Mouse (Mus musculus): Measurements from ENCODE around the gene Dnah7c. TPM values are rescaled to one million over a fixed set of nuclear protein-coding genes. Genes with fewer than 3 reads are reported as not detected.
A peak's percentile ranks its signal among the peaks of the same experiment; 100 is the strongest.
"Not testable (repeated sequence)": the region's sequence is repeated elsewhere in the genome, so short reads cannot be mapped to it uniquely, and the experiment has no call there.

The Dnah7c gene
- total and polyA plus RNA-seq, 2 experiments from 2014 or later = 0.03 TPM; not detected in 1

GRCm38 (mm10) chr1:46724810-46725209 is 299.4 kb downstream of the Dnah7c start:
- H3K9ac ChIP-seq (replicated peaks; ENCODE audit: low read depth, low read length); H3K27me3 ChIP-seq (ENCODE audit: control insufficient read depth, insufficient read depth, low read length); H3K36me3 ChIP-seq (replicated peaks; ENCODE audit: control insufficient read depth, insufficient read depth, low read length); H3K9me3 ChIP-seq (replicated peaks; ENCODE audit: control insufficient read depth, low read length); H3K4me3 ChIP-seq (ENCODE audit: low read depth, low read length); H3K4me2 ChIP-seq (ENCODE audit: low read depth, low read length); DNase-seq (ENCODE audit: low spot score); H3K27ac ChIP-seq (ENCODE audit: low read depth); ATAC-seq (ENCODE audit: insufficient read depth, low read depth); H3K4me1 ChIP-seq (ENCODE audit: control insufficient read depth, insufficient read depth): not testable (repeated sequence)
- WGBS = 26% methylated on average over 1 of the region's 1 CpGs

GRCm38 (mm10) chr1:46725266-46725665 is 299.9 kb downstream of the Dnah7c start:
- no peak for TF ChIP-seq CTCF (IDR thresholded peaks at IDR 0.05; ENCODE audit: low read depth)
- TF ChIP-seq EP300 (IDR thresholded peaks at IDR 0.05; ENCODE audit: low read depth) = no peak
- Histone ChIP-seq H3K9me3 (replicated peaks; ENCODE audit: control insufficient read depth, low read length) (no peaks in the 10 kb centered on the region), H3K36me3 (replicated peaks; ENCODE audit: control insufficient read depth, insufficient read depth, low read length) (no peaks in the 10 kb centered on the region), H3K27me3 (ENCODE audit: control insufficient read depth, insufficient read depth, low read length) (no peaks in the 10 kb centered on the region), H3K27ac (ENCODE audit: low read depth) (no peak overlapping the region), H3K4me2 (ENCODE audit: low read depth, low read length) (no peak overlapping the region), H3K9ac (replicated peaks; ENCODE audit: low read depth, low read length) (no peak overlapping the region), H3K4me3 (ENCODE audit: low read depth, low read length) (no peak overlapping the region), H3K4me1 (ENCODE audit: control insufficient read depth, insufficient read depth) (no peaks in the 10 kb centered on the region)
- DNase-seq (ENCODE audit: low spot score) (no peak), ATAC-seq (ENCODE audit: insufficient read depth, low read depth) (no peak)
- 66% methylated on average over 1 of the region's 1 CpGs for WGBS

GRCm38 (mm10) chr1:46725719-46726118 is 300.3 kb downstream of the Dnah7c start:
- not testable (repeated sequence) for H3K27me3 ChIP-seq (ENCODE audit: control insufficient read depth, insufficient read depth, low read length); H3K27ac ChIP-seq (ENCODE audit: low read depth)

GRCm38 (mm10) chr1:46729731-46730130 is 304.3 kb downstream of the Dnah7c start:
- not testable (repeated sequence) for H3K27me3 ChIP-seq (ENCODE audit: control insufficient read depth, insufficient read depth, low read length); H3K4me3 ChIP-seq (ENCODE audit: low read depth, low read length); H3K9ac ChIP-seq (replicated peaks; ENCODE audit: low read depth, low read length); ATAC-seq (ENCODE audit: insufficient read depth, low read depth); H3K36me3 ChIP-seq (replicated peaks; ENCODE audit: control insufficient read depth, insufficient read depth, low read length); H3K9me3 ChIP-seq (replicated peaks; ENCODE audit: control insufficient read depth, low read length); H3K4me1 ChIP-seq (ENCODE audit: control insufficient read depth, insufficient read depth); H3K4me2 ChIP-seq (ENCODE audit: low read depth, low read length); DNase-seq (ENCODE audit: low spot score); H3K27ac ChIP-seq (ENCODE audit: low read depth)
- WGBS = 81% methylated on average over 3 of the region's 3 CpGs

More at GRCm38 (mm10) chr1:46725719-46726118, 300.3 kb downstream of the Dnah7c start:
- 60% methylated on average over 2 of the region's 2 CpGs for WGBS
- not testable (repeated sequence) for H3K9ac ChIP-seq (replicated peaks; ENCODE audit: low read depth, low read length); H3K4me2 ChIP-seq (ENCODE audit: low read depth, low read length); H3K4me1 ChIP-seq (ENCODE audit: control insufficient read depth, insufficient read depth); H3K9me3 ChIP-seq (replicated peaks; ENCODE audit: control insufficient read depth, low read length); H3K4me3 ChIP-seq (ENCODE audit: low read depth, low read length); DNase-seq (ENCODE audit: low spot score); ATAC-seq (ENCODE audit: insufficient read depth, low read depth); H3K36me3 ChIP-seq (replicated peaks; ENCODE audit: control insufficient read depth, insufficient read depth, low read length)

GRCm38 (mm10) chr1:46733405-46734106 is 308.2 kb downstream of the Dnah7c start:
- not testable (repeated sequence) for H3K36me3 ChIP-seq (replicated peaks; ENCODE audit: control insufficient read depth, insufficient read depth, low read length); H3K4me2 ChIP-seq (ENCODE audit: low read depth, low read length); H3K9me3 ChIP-seq (replicated peaks; ENCODE audit: control insufficient read depth, low read length); H3K27ac ChIP-seq (ENCODE audit: low read depth); H3K4me1 ChIP-seq (ENCODE audit: control insufficient read depth, insufficient read depth); H3K9ac ChIP-seq (replicated peaks; ENCODE audit: low read depth, low read length); ATAC-seq (ENCODE audit: insufficient read depth, low read depth); H3K4me3 ChIP-seq (ENCODE audit: low read depth, low read length); DNase-seq (ENCODE audit: low spot score); H3K27me3 ChIP-seq (ENCODE audit: control insufficient read depth, insufficient read depth, low read length)
- 71% methylated on average over 2 of the region's 2 CpGs for WGBS

GRCm38 (mm10) chr1:46734455-46734854 is 309.1 kb downstream of the Dnah7c start:
- H3K9ac ChIP-seq (replicated peaks; ENCODE audit: low read depth, low read length); H3K4me1 ChIP-seq (ENCODE audit: control insufficient read depth, insufficient read depth); H3K9me3 ChIP-seq (replicated peaks; ENCODE audit: control insufficient read depth, low read length); DNase-seq (ENCODE audit: low spot score); H3K27ac ChIP-seq (ENCODE audit: low read depth); H3K36me3 ChIP-seq (replicated peaks; ENCODE audit: control insufficient read depth, insufficient read depth, low read length); ATAC-seq (ENCODE audit: insufficient read depth, low read depth); H3K4me3 ChIP-seq (ENCODE audit: low read depth, low read length); H3K4me2 ChIP-seq (ENCODE audit: low read depth, low read length); H3K27me3 ChIP-seq (ENCODE audit: control insufficient read depth, insufficient read depth, low read length): not testable (repeated sequence)
- 78% methylated on average over 2 of the region's 2 CpGs for WGBS

- peak; percentile 69 for ATAC-seq (ENCODE audit: insufficient read depth, low read depth)
- not testable (repeated sequence) for H3K4me1 ChIP-seq (ENCODE audit: control insufficient read depth, insufficient read depth); H3K27ac ChIP-seq (ENCODE audit: low read depth)
These were observed 339.2 kb downstream of the Dnah7c start for GRCm38 (mm10) chr1:46764600-46764999.

GRCm38 (mm10) chr1:46769318-46769717 is 343.9 kb downstream of the Dnah7c start:
- not testable (repeated sequence) for ATAC-seq (ENCODE audit: insufficient read depth, low read depth); H3K36me3 ChIP-seq (replicated peaks; ENCODE audit: control insufficient read depth, insufficient read depth, low read length); H3K9me3 ChIP-seq (replicated peaks; ENCODE audit: control insufficient read depth, low read length); H3K9ac ChIP-seq (replicated peaks; ENCODE audit: low read depth, low read length); H3K27me3 ChIP-seq (ENCODE audit: control insufficient read depth, insufficient read depth, low read length); H3K27ac ChIP-seq (ENCODE audit: low read depth); H3K4me3 ChIP-seq (ENCODE audit: low read depth, low read length); DNase-seq (ENCODE audit: low spot score); H3K4me1 ChIP-seq (ENCODE audit: control insufficient read depth, insufficient read depth); H3K4me2 ChIP-seq (ENCODE audit: low read depth, low read length)

More at GRCm38 (mm10) chr1:46764600-46764999, 339.2 kb downstream of the Dnah7c start:
- H3K4me3 ChIP-seq (ENCODE audit: low read depth, low read length); H3K4me2 ChIP-seq (ENCODE audit: low read depth, low read length); H3K27me3 ChIP-seq (ENCODE audit: control insufficient read depth, insufficient read depth, low read length); DNase-seq (ENCODE audit: low spot score); H3K9ac ChIP-seq (replicated peaks; ENCODE audit: low read depth, low read length); H3K9me3 ChIP-seq (replicated peaks; ENCODE audit: control insufficient read depth, low read length); H3K36me3 ChIP-seq (replicated peaks; ENCODE audit: control insufficient read depth, insufficient read depth, low read length): not testable (repeated sequence)
- WGBS = 14% methylated on average over 3 of the region's 3 CpGs

Data from heart, postnatal 0 days (tissue).